Mouse (Mus musculus): ENCODE data around the gene Rdh13.
"Not testable (repeated sequence)": the region's sequence is repeated elsewhere in the genome, so short reads cannot be mapped to it uniquely, and the experiment has no call there.

The Rdh13 gene

GRCm38 (mm10) chr7:4431548-4431947 lies 13.9 kb downstream of the Rdh13 start:
- peak; percentile 81 to 83 for DNase-seq

- DNase-seq, result no peak
Observed at GRCm38 (mm10) chr7:4430246-4430844, 15.1 kb downstream of the Rdh13 start.

GRCm38 (mm10) chr7:4427161-4427912 lies 18.1 kb downstream of the Rdh13 start:
- DNase-seq, result peak; percentile 84 to 88

- peak in 1 of 2 experiments; percentile 4 for DNase-seq
Observed at GRCm38 (mm10) chr7:4420230-4420629, 25.2 kb downstream of the Rdh13 start.

GRCm38 (mm10) chr7:4419681-4420080 lies 25.8 kb downstream of the Rdh13 start:
- DNase-seq, result no peak

- DNase-seq, result not testable (repeated sequence)
Observed at GRCm38 (mm10) chr7:4412406-4412805, 33.0 kb downstream of the Rdh13 start.

GRCm38 (mm10) chr7:4397730-4398129 lies 47.7 kb downstream of the Rdh13 start, which contains the start of gene Gp6:
TSS of gene Gp6 (minus strand) at chr7:4397744.
- DNase-seq, result no peak
